Mouse (Mus musculus): ENCODE results near the gene Becn1. TPM values are rescaled to one million over a fixed set of nuclear protein-coding genes. Genes with fewer than 3 reads are reported as not detected.
A peak's percentile ranks its signal among the peaks of the same experiment; 100 is the strongest.

Becn1 gene
- polyA plus RNA-seq, 1 experiment = 173 TPM

- TF ChIP-seq CTCF (IDR thresholded peaks at IDR 0.05; ENCODE audit: control insufficient read depth, insufficient read depth, low read length) = no peak
- no peak for TF ChIP-seq POLR2A (IDR thresholded peaks at IDR 0.05; ENCODE audit: borderline replicate concordance, control insufficient read depth, low read depth, low read length)
- H3K4me1 ChIP-seq (ENCODE audit: control insufficient read depth, insufficient read depth, low read length) = no peaks in the 10 kb centered on the region
- 38% methylated on average over 10 of the region's 10 CpGs for WGBS
- no peak overlapping the region for H3K27ac ChIP-seq (ENCODE audit: control insufficient read depth, insufficient read depth, low read depth, low read length, poor library complexity)
- H3K4me3 ChIP-seq (replicated peaks; ENCODE audit: control insufficient read depth, low read depth, low read length) = no peak overlapping the region
These were observed 32.4 kb downstream of the Becn1 start for GRCm38 (mm10) chr11:101269577-101270116.

DNA sequence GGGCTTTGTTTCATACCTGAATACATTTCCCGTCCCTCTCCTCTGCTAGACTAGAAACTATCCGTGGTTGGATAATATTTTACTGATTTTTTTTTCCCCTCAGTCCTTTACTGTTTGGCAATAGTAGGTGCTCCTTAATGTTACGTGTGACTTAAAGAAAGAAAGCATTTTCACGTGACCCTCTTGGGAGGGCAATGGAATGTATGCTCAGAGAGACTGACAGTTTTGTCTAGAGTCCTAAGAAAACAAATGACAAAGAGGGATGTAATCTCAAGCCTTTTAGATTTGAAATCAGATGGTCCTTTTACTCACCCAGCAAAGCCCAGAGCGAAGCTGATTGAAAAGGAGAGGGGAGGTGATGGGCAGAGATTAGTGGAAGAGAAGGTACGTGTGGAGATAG, 36.2 kb downstream of the Becn1 start:
- Histone ChIP-seq H3K4me3 (replicated peaks; ENCODE audit: control insufficient read depth, low read depth, low read length) (no peak overlapping the region), H3K4me1 (ENCODE audit: control insufficient read depth, insufficient read depth, low read length) (no peaks in the 10 kb centered on the region), H3K27ac (ENCODE audit: control insufficient read depth, insufficient read depth, low read depth, low read length, poor library complexity) (no peak overlapping the region)
- 49% methylated on average over 6 of the region's 6 CpGs for WGBS
- TF ChIP-seq POLR2A (IDR thresholded peaks at IDR 0.05; ENCODE audit: borderline replicate concordance, control insufficient read depth, low read depth, low read length) (no peak), CTCF (IDR thresholded peaks at IDR 0.05; ENCODE audit: control insufficient read depth, insufficient read depth, low read length) (no peak)

- Histone ChIP-seq H3K27ac (ENCODE audit: control insufficient read depth, insufficient read depth, low read depth, low read length, poor library complexity) (no peak overlapping the region), H3K4me1 (ENCODE audit: control insufficient read depth, insufficient read depth, low read length) (no peaks in the 10 kb centered on the region), H3K4me3 (replicated peaks; ENCODE audit: control insufficient read depth, low read depth, low read length) (no peak overlapping the region)
- WGBS = 15% methylated on average over 31 of the region's 31 CpGs
- no peak for TF ChIP-seq CTCF (IDR thresholded peaks at IDR 0.05; ENCODE audit: control insufficient read depth, insufficient read depth, low read length)
- no peak for TF ChIP-seq POLR2A (IDR thresholded peaks at IDR 0.05; ENCODE audit: borderline replicate concordance, control insufficient read depth, low read depth, low read length)
These were observed 37.1 kb downstream of the Becn1 start for GRCm38 (mm10) chr11:101264954-101265471.

GRCm38 (mm10) chr11:101263989-101264280, 38.2 kb downstream of the Becn1 start:
- H3K4me3 ChIP-seq (replicated peaks; ENCODE audit: control insufficient read depth, low read depth, low read length) = no peak overlapping the region
- TF ChIP-seq POLR2A (IDR thresholded peaks at IDR 0.05; ENCODE audit: borderline replicate concordance, control insufficient read depth, low read depth, low read length) = no peak
- 38% methylated on average over 3 of the region's 3 CpGs for WGBS
- no peaks in the 10 kb centered on the region for H3K4me1 ChIP-seq (ENCODE audit: control insufficient read depth, insufficient read depth, low read length)
- H3K27ac ChIP-seq (ENCODE audit: control insufficient read depth, insufficient read depth, low read depth, low read length, poor library complexity) = no peak overlapping the region

DNA sequence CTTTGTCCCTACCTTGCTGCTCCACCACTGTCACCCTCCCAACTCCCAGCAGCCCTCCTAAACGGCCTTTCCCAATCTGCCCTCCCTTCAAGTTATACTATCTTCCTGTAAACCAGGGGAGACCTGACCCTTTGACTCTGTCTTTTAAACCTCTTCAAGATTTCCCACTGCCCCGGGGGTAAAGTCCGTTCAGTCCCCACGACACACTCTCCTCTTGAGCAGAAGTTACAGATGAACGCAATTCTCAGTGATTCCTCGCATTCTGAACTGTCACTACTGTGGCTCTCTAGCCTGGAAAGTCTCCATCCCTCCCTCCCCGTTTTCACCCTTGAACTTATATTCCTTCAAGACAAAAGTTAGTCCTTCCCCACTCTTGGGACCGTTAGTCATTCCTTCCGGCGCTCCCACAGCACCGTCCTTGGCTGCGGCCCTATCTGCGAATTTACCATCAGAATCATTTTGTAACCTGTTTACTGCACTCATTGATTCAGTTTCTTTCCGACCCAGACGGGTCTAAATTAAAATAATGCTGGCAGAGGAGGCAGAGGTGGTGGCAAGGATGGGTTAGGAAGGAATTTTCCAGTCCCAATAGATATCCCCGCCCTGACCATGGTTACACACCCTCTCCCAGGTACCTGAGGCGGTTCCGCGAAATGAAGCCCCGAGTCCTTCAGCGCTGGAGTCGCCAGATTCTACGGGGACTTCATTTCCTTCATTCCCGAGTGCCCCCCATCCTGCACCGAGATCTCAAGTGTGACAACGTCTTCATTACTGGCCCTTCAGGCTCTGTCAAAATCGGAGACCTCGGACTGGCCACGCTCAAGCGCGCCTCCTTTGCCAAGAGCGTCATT, 38.7 kb downstream of the Becn1 start:
- H3K4me1 ChIP-seq (ENCODE audit: control insufficient read depth, insufficient read depth, low read length) = no peaks in the 10 kb centered on the region

GRCm38 (mm10) chr11:101262272-101262967, 39.7 kb downstream of the Becn1 start:
- WGBS = 6% methylated on average over 24 of the region's 24 CpGs
- Histone ChIP-seq H3K4me1 (ENCODE audit: control insufficient read depth, insufficient read depth, low read length) (no peaks in the 10 kb centered on the region), H3K27ac (ENCODE audit: control insufficient read depth, insufficient read depth, low read depth, low read length, poor library complexity) (no peak overlapping the region), H3K4me3 (replicated peaks; ENCODE audit: control insufficient read depth, low read depth, low read length) (no peak overlapping the region)
- TF ChIP-seq POLR2A (IDR thresholded peaks at IDR 0.05; ENCODE audit: borderline replicate concordance, control insufficient read depth, low read depth, low read length) = no peak
- TF ChIP-seq CTCF (IDR thresholded peaks at IDR 0.05; ENCODE audit: control insufficient read depth, insufficient read depth, low read length) = no peak

More for the DNA sequence above, 38.7 kb downstream of the Becn1 start:
- TF ChIP-seq CTCF (IDR thresholded peaks at IDR 0.05; ENCODE audit: control insufficient read depth, insufficient read depth, low read length) (no peak), POLR2A (IDR thresholded peaks at IDR 0.05; ENCODE audit: borderline replicate concordance, control insufficient read depth, low read depth, low read length) (no peak)
- Histone ChIP-seq H3K27ac (ENCODE audit: control insufficient read depth, insufficient read depth, low read depth, low read length, poor library complexity) (no peak overlapping the region), H3K4me3 (replicated peaks; ENCODE audit: control insufficient read depth, low read depth, low read length) (no peak overlapping the region)
- 14% methylated on average over 32 of the region's 32 CpGs for WGBS

- H3K4me1 ChIP-seq (ENCODE audit: control insufficient read depth, insufficient read depth, low read length) = no peaks in the 10 kb centered on the region
- 1% methylated on average over 30 of the region's 30 CpGs for WGBS
- TF ChIP-seq POLR2A (IDR thresholded peaks at IDR 0.05; ENCODE audit: borderline replicate concordance, control insufficient read depth, low read depth, low read length) = no peak
- TF ChIP-seq CTCF (IDR thresholded peaks at IDR 0.05; ENCODE audit: control insufficient read depth, insufficient read depth, low read length) = no peak
- 0 out of 2 replicates have a peak overlapping the region, but pooled peaks have one; percentile 36 for H3K27ac ChIP-seq (ENCODE audit: control insufficient read depth, insufficient read depth, low read depth, low read length, poor library complexity)
- peak overlapping the region; percentile 36 for H3K4me3 ChIP-seq (replicated peaks; ENCODE audit: control insufficient read depth, low read depth, low read length)
These were observed 41.2 kb downstream of the Becn1 start for GRCm38 (mm10) chr11:101260826-101261380.
